Comparison of ENCODE assay signal across 8 mouse cellular contexts in the genomic region with DNA sequence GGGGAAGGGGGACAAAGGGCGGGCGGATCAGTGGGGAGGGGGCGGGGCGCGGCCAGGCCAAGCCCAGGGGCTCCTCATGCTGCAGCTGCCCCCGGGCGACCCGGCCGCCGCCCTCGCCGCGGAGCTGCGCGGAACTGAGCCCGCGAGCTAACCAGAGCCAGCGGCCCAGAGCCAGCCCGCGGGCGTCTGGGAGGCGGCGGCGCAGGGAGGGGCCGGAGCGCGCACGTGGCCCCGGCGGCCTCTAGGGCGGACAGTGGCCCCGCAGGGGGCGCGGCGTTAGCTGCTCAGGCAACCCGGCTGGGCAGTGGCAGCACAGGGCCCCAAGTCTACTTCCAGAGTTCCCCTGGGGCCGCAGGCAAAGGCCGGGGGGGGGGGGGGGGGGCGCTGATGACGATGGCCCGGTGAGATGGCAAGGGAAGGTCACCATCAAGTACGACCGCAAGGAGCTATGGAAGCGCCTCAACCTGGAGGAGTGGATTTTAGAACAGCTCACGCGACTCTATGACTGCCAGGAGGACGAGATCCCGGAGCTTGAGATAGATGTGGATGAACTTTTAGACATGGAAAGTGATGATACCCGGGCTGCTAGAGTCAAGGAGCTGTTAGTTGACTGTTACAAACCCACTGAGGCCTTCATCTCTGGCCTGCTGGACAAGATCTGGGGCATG. TPM values are rescaled to one million over a fixed set of nuclear protein-coding genes. Genes with fewer than 3 reads are reported as not detected.
DNase-seq lines count a peak whose midpoint lies in the region; ATAC-seq and TF ChIP-seq lines count a peak whose summit lies in the region.

No protein-coding gene starts in this region.

- no peaks in the 10 kb centered on the region for H3K27me3 ChIP-seq in intestine, embryonic 14.5 days (replicated peaks; ENCODE audit: control insufficient read depth, insufficient read depth, low read length)
- no peaks in the 10 kb centered on the region for H3K27me3 ChIP-seq in liver, embryonic 14.5 days (ENCODE audit: control insufficient read depth, insufficient read depth, low read length)

- ATAC-seq in granulocyte monocyte progenitor cell, adult 5-6 weeks (replicated peaks; ENCODE audit: poor library complexity, severe bottlenecking), result peak; percentile 93
- ATAC-seq in intestine, embryonic 14.5 days (replicated peaks; ENCODE audit: low FRiP score, low TSS enrichment, low read depth), result peak; percentile 85
- peak; percentile 94 for ATAC-seq in liver, embryonic 14.5 days (ENCODE audit: insufficient read depth)

- TF ChIP-seq EP300 in liver, embryonic 14.5 days (IDR thresholded peaks at IDR 0.05; ENCODE audit: low read depth), result no peak

- TF ChIP-seq CTCF in liver, embryonic 14.5 days (IDR thresholded peaks at IDR 0.05; ENCODE audit: low read depth), result peak; percentile 13; the same call in 1 of the 2 replicates

- WGBS in intestine, embryonic 14.5 days, result 17% methylated on average over 36 of the region's 49 CpGs
- 17% methylated on average over 28 of the region's 49 CpGs for WGBS in liver, embryonic 14.5 days (ENCODE audit: insufficient replicate concordance)

- peak overlapping the region; percentile 50 for H3K4me2 ChIP-seq in intestine, embryonic 14.5 days (ENCODE audit: low read length)
- peak overlapping the region; percentile 65 for H3K4me2 ChIP-seq in liver, embryonic 14.5 days (ENCODE audit: low read depth)

- no peaks in the 10 kb centered on the region for H3K4me1 ChIP-seq in intestine, embryonic 14.5 days (replicated peaks; ENCODE audit: control insufficient read depth, insufficient read depth, low read length)
- peaks cover 0 to 3% of the 10 kb centered on the region in 2 experiments; a peak in 1 of 4 replicates for H3K4me1 ChIP-seq in liver, embryonic 14.5 days (replicated peaks; ENCODE audit: control insufficient read depth in 2 of 2, insufficient read depth in 2 of 2, low read length in 1 of 2)

- H3K9me3 ChIP-seq in intestine, embryonic 14.5 days (ENCODE audit: control insufficient read depth, low read length), result no peaks in the 10 kb centered on the region
- no peaks in the 10 kb centered on the region for H3K9me3 ChIP-seq in liver, embryonic 14.5 days (ENCODE audit: control insufficient read depth, low read length)

- no peaks in the 10 kb centered on the region for H3K36me3 ChIP-seq in intestine, embryonic 14.5 days (ENCODE audit: control insufficient read depth, insufficient read depth, low read length)
- H3K36me3 ChIP-seq in liver, embryonic 14.5 days (replicated peaks; ENCODE audit: control insufficient read depth, insufficient read depth, low read depth), result no peaks in the 10 kb centered on the region

- no peak overlapping the region for H3K27ac ChIP-seq in intestine, embryonic 14.5 days (ENCODE audit: low read depth)
- no peak overlapping the region for H3K27ac ChIP-seq in liver, embryonic 14.5 days

- H3K4me3 ChIP-seq in intestine, embryonic 14.5 days (ENCODE audit: low read depth, low read length), result peak overlapping the region; percentile 29
- peak overlapping the region in 1 of 2 experiments; percentile 40; a peak in 2 of 4 replicates for H3K4me3 ChIP-seq in liver, embryonic 14.5 days (ENCODE audit: insufficient read depth in 1 of 2, low read depth in 2 of 2, low read length in 2 of 2)

- DNase-seq in urinary bladder, postnatal 14 days (ENCODE audit: low spot score), result peak; percentile 29
- no peak for DNase-seq in urinary bladder, postnatal 10 days (ENCODE audit: low spot score)
- peak; percentile 73 for DNase-seq in embryo, embryonic 11 days
- peak; percentile 52 for DNase-seq in intestine, embryonic 14.5 days (ENCODE audit: low spot score)
- peak in 2 of 3 experiments; percentile 35 to 37 for DNase-seq in liver, embryonic 14.5 days (ENCODE audit: low read depth in 3 of 3, low spot score in 3 of 3)
- peak; percentile 55 for DNase-seq in neural tube, embryonic 10.5 days (ENCODE audit: extremely low spot score, low spot score)
- DNase-seq in yolk sac, embryonic 10.5 days (ENCODE audit: low spot score), result peak; percentile 31

- H3K9ac ChIP-seq in intestine, embryonic 14.5 days (ENCODE audit: low read length), result peak overlapping the region; percentile 37
- H3K9ac ChIP-seq in liver, embryonic 14.5 days (replicated peaks), result peak overlapping the region; percentile 31

RNA-seq across cellular contexts. Expression of gene Smim9, which starts 7.9 kb away (rescaled TPM):
- not detected in 2 replicates for total RNA-seq in granulocyte monocyte progenitor cell, adult 5-6 weeks (2014; fragmentation: Nextera tagmentation)
- total RNA-seq in granulocyte monocyte progenitor cell, adult 5-6 weeks (2017), result not detected in 2 replicates
- not detected in 2 replicates for polyA plus RNA-seq in intestine, embryonic 14.5 days (2014; fragmentation: Nextera tagmentation; extraction: Ambion mirVana)
- not detected in 2 replicates for polyA plus RNA-seq in liver, embryonic 14.5 days (2012; rRNA removed)
- polyA plus RNA-seq in liver, embryonic 14.5 days (2014; fragmentation: Nextera tagmentation; extraction: Ambion mirVana), result not detected in 2 replicates

RNA-seq across cellular contexts. Expression of gene Mpp1, which starts 24.9 kb away (rescaled TPM):
- 45.3 and 79.8 TPM in 2 replicates for total RNA-seq in granulocyte monocyte progenitor cell, adult 5-6 weeks (2014; fragmentation: Nextera tagmentation)
- total RNA-seq in granulocyte monocyte progenitor cell, adult 5-6 weeks (2017), result 57.9 and 59.2 TPM in 2 replicates
- polyA plus RNA-seq in intestine, embryonic 14.5 days (2014; fragmentation: Nextera tagmentation; extraction: Ambion mirVana), result 55.6 and 64.3 TPM in 2 replicates
- polyA plus RNA-seq in liver, embryonic 14.5 days (2012; rRNA removed), result 44.1 and 63.9 TPM in 2 replicates
- 90.4 and 97.8 TPM in 2 replicates for polyA plus RNA-seq in liver, embryonic 14.5 days (2014; fragmentation: Nextera tagmentation; extraction: Ambion mirVana)
